Mouse (Mus musculus) embryo, embryonic 11.5 days (tissue): ENCODE results near the gene Atad3a.

Source experiments
- DNase-seq: peaks from one replicate; pipeline ENCODE4 v3.0.0-alpha.2; 2012; ENCODE audit warnings: low read depth, low spot score

The Atad3a gene

GRCm38 (mm10) chr4:155694482-155695401 is 66.2 kb downstream of the Atad3a start:
- peak; percentile 35 for DNase-seq

GRCm38 (mm10) chr4:155694111-155694481 is 66.8 kb downstream of the Atad3a start, which contains the start of gene Fndc10:
Gene Fndc10, plus strand, starts transcription at chr4:155694342.
- DNase-seq = peak; percentile 27

- DNase-seq = no peak
Observed at GRCm38 (mm10) chr4:155692421-155692820, 68.5 kb downstream of the Atad3a start.
